Mouse (Mus musculus): ENCODE measurements around the gene Ccdc85b. TPM values are rescaled to one million over a fixed set of nuclear protein-coding genes. Genes with fewer than 3 reads are reported as not detected.
"Not testable (repeated sequence)": the region's sequence is repeated elsewhere in the genome, so short reads cannot be mapped to it uniquely, and the experiment has no call there.

Gene Ccdc85b
- polyA plus RNA-seq, 1 experiment from 2014 or later = 6.8 TPM

GRCm38 (mm10) chr19:5489721-5490120, 32.0 kb upstream of the Ccdc85b start:
- H3K9ac ChIP-seq; H3K9me3 ChIP-seq; ATAC-seq (ENCODE audit: insufficient number of reproducible peaks, insufficient read depth, low FRiP score, low TSS enrichment, low read depth); H3K27me3 ChIP-seq: not testable (repeated sequence)
- Histone ChIP-seq H3K36me3 (peaks cover 43% of the 10 kb centered on the region), H3K4me2 (peak overlapping the region; percentile 83), H3K4me1 (peaks cover 38% of the 10 kb centered on the region), H3K27ac (peak overlapping the region; percentile 99), H3K4me3 (peak overlapping the region; percentile 99)
- WGBS = 49% methylated on average over 10 of the region's 10 CpGs

GRCm38 (mm10) chr19:5488878-5489571, 31.3 kb upstream of the Ccdc85b start:
- no peaks in the 10 kb centered on the region for H3K9me3 ChIP-seq
- peak overlapping the region; percentile 56 for H3K4me3 ChIP-seq
- peak overlapping the region; percentile 99 for H3K27ac ChIP-seq
- under 1% methylated on average over 26 of the region's 26 CpGs for WGBS
- peak overlapping the region; percentile 76 for H3K9ac ChIP-seq
- H3K4me1 ChIP-seq = peaks cover 38% of the 10 kb centered on the region
- H3K4me2 ChIP-seq = peak overlapping the region; percentile 83
- H3K27me3 ChIP-seq = no peaks in the 10 kb centered on the region
- peak; percentile 83 for ATAC-seq (ENCODE audit: insufficient number of reproducible peaks, insufficient read depth, low FRiP score, low TSS enrichment, low read depth)
- H3K36me3 ChIP-seq = peaks cover 43% of the 10 kb centered on the region

- ATAC-seq (ENCODE audit: insufficient number of reproducible peaks, insufficient read depth, low FRiP score, low TSS enrichment, low read depth) = peak; percentile 64
- H3K36me3 ChIP-seq = peaks cover 43% of the 10 kb centered on the region
Measured at GRCm38 (mm10) chr19:5487768-5488550, 30.3 kb upstream of the Ccdc85b start, which contains the start of gene Mus81. TSS of gene Mus81 (minus strand) at chr19:5488402.

GRCm38 (mm10) chr19:5486771-5487170, 29.1 kb upstream of the Ccdc85b start:
- Histone ChIP-seq H3K36me3 (peaks cover 47% of the 10 kb centered on the region), H3K4me3 (peak overlapping the region; percentile 56), H3K9ac (peak overlapping the region; percentile 76), H3K27me3 (no peaks in the 10 kb centered on the region), H3K27ac (0 out of 2 replicates have a peak overlapping the region, but pooled peaks have one; percentile 7), H3K4me1 (peaks cover 28% of the 10 kb centered on the region), H3K4me2 (peak overlapping the region; percentile 83), H3K9me3 (no peaks in the 10 kb centered on the region)
- 84% methylated on average over 4 of the region's 4 CpGs for WGBS
- ATAC-seq (ENCODE audit: insufficient number of reproducible peaks, insufficient read depth, low FRiP score, low TSS enrichment, low read depth) = no peak

More at GRCm38 (mm10) chr19:5487768-5488550, 30.3 kb upstream of the Ccdc85b start, which contains the start of gene Mus81:
- Histone ChIP-seq H3K4me1 (peaks cover 38% of the 10 kb centered on the region), H3K9me3 (no peaks in the 10 kb centered on the region), H3K27ac (peak within 1 kb of the TSS; percentile 99), H3K27me3 (no peaks in the 10 kb centered on the region), H3K4me3 (peak within 1 kb of the TSS; percentile 56), H3K4me2 (peak within 1 kb of the TSS; percentile 83), H3K9ac (peak within 1 kb of the TSS; percentile 76)
- under 1% methylated on average over 39 of the region's 39 CpGs for WGBS

- H3K4me2 ChIP-seq = 0 out of 2 replicates have a peak overlapping the region, but pooled peaks have one; percentile 83
Measured at GRCm38 (mm10) chr19:5486286-5486685, 28.6 kb upstream of the Ccdc85b start.

DNA sequence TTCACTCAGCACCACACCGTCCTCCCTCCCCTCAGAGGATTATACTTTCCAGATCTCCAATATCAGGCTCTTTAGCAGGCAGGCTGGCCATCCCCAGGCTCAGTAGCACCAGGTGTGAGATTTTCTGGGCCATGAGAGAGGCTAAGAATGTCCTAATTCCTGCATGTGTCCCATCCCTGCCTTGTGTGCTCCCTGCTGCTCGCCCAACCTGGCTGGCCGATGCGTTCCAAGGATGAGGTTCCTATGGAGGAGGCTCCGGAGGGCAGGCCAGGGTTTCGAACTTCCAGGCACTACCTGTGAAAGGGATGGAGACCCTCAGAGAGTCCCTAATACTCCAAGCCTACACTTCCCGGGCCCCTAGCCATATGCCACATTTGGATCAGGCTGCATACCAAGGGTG, 28.1 kb upstream of the Ccdc85b start:
- Histone ChIP-seq H3K27me3 (no peaks in the 10 kb centered on the region), H3K4me2 (0 out of 2 replicates have a peak overlapping the region, but pooled peaks have one; percentile 83), H3K27ac (no peak overlapping the region), H3K9ac (peak overlapping the region; percentile 32; the same call in 1 of the 2 replicates), H3K4me1 (peaks cover 26% of the 10 kb centered on the region), H3K4me3 (no peak overlapping the region), H3K36me3 (peaks cover 57% of the 10 kb centered on the region), H3K9me3 (no peaks in the 10 kb centered on the region)
- no peak for ATAC-seq (ENCODE audit: insufficient number of reproducible peaks, insufficient read depth, low FRiP score, low TSS enrichment, low read depth)
- WGBS = 90% methylated on average over 7 of the region's 7 CpGs

More at GRCm38 (mm10) chr19:5486286-5486685, 28.6 kb upstream of the Ccdc85b start:
- Histone ChIP-seq H3K36me3 (peaks cover 52% of the 10 kb centered on the region), H3K4me1 (peaks cover 26% of the 10 kb centered on the region), H3K27ac (peak overlapping the region; percentile 7; the same call in 1 of the 2 replicates), H3K9me3 (no peaks in the 10 kb centered on the region), H3K9ac (peak overlapping the region; percentile 76), H3K4me3 (peak overlapping the region; percentile 56; the same call in 1 of the 2 replicates), H3K27me3 (no peaks in the 10 kb centered on the region)
- no peak for ATAC-seq (ENCODE audit: insufficient number of reproducible peaks, insufficient read depth, low FRiP score, low TSS enrichment, low read depth)
- 83% methylated on average over 8 of the region's 8 CpGs for WGBS

- H3K27ac ChIP-seq = no peak overlapping the region
- H3K9me3 ChIP-seq = no peaks in the 10 kb centered on the region
- H3K4me2 ChIP-seq = no peak overlapping the region
- peak overlapping the region; percentile 32; the same call in 1 of the 2 replicates for H3K9ac ChIP-seq
- no peak overlapping the region for H3K4me3 ChIP-seq
- H3K27me3 ChIP-seq = no peaks in the 10 kb centered on the region
- ATAC-seq (ENCODE audit: insufficient number of reproducible peaks, insufficient read depth, low FRiP score, low TSS enrichment, low read depth) = no peak
- WGBS = 95% methylated on average over 8 of the region's 8 CpGs
- H3K36me3 ChIP-seq = peaks cover 61% of the 10 kb centered on the region
- H3K4me1 ChIP-seq = peaks cover 26% of the 10 kb centered on the region
Measured at GRCm38 (mm10) chr19:5485371-5485770, 27.7 kb upstream of the Ccdc85b start.

DNA sequence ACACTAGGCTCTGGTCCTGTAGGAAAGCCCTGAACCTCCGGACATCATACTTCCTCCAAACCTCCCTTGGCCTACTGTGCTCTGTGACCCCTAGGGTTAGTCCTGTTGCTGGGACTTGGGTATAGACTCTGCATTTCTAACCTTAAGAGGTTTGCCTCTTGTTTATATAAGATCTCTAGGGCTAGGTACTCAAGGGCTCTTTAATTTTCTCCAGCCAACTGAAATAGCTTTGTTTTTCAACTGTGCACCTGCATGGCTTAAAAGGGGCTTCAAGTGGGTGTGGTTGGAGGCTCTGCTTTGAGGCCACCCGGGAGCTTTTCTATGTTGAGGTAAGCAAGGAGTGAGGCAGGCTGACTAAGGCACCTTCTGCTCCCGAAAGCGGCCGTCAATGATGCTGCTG, 26.8 kb upstream of the Ccdc85b start:
- no peak overlapping the region for H3K4me3 ChIP-seq
- no peak overlapping the region for H3K9ac ChIP-seq
- peaks cover 22% of the 10 kb centered on the region for H3K4me1 ChIP-seq
- WGBS = 88% methylated on average over 5 of the region's 5 CpGs
- no peaks in the 10 kb centered on the region for H3K27me3 ChIP-seq
- H3K9me3 ChIP-seq = no peaks in the 10 kb centered on the region
- no peak for ATAC-seq (ENCODE audit: insufficient number of reproducible peaks, insufficient read depth, low FRiP score, low TSS enrichment, low read depth)
- H3K36me3 ChIP-seq = peaks cover 70% of the 10 kb centered on the region
- no peak overlapping the region for H3K27ac ChIP-seq
- H3K4me2 ChIP-seq = no peak overlapping the region

- Histone ChIP-seq H3K4me3 (no peak overlapping the region), H3K27me3 (no peaks in the 10 kb centered on the region), H3K9me3 (no peaks in the 10 kb centered on the region), H3K4me2 (no peak overlapping the region), H3K4me1 (peaks cover 20% of the 10 kb centered on the region), H3K9ac (no peak overlapping the region), H3K36me3 (peaks cover 78% of the 10 kb centered on the region), H3K27ac (no peak overlapping the region)
- ATAC-seq (ENCODE audit: insufficient number of reproducible peaks, insufficient read depth, low FRiP score, low TSS enrichment, low read depth) = no peak
- WGBS = 92% methylated on average over 19 of the region's 19 CpGs
Measured at GRCm38 (mm10) chr19:5483386-5484359, 26.0 kb upstream of the Ccdc85b start.

GRCm38 (mm10) chr19:5481398-5481797, 23.7 kb upstream of the Ccdc85b start:
- Histone ChIP-seq H3K9me3 (no peaks in the 10 kb centered on the region), H3K36me3 (peaks cover 97% of the 10 kb centered on the region), H3K4me1 (peaks cover 18% of the 10 kb centered on the region), H3K9ac (no peak overlapping the region), H3K4me2 (no peak overlapping the region), H3K27me3 (no peaks in the 10 kb centered on the region), H3K27ac (no peak overlapping the region), H3K4me3 (no peak overlapping the region)
- ATAC-seq (ENCODE audit: insufficient number of reproducible peaks, insufficient read depth, low FRiP score, low TSS enrichment, low read depth) = no peak
- WGBS = 90% methylated on average over 10 of the region's 10 CpGs

DNA sequence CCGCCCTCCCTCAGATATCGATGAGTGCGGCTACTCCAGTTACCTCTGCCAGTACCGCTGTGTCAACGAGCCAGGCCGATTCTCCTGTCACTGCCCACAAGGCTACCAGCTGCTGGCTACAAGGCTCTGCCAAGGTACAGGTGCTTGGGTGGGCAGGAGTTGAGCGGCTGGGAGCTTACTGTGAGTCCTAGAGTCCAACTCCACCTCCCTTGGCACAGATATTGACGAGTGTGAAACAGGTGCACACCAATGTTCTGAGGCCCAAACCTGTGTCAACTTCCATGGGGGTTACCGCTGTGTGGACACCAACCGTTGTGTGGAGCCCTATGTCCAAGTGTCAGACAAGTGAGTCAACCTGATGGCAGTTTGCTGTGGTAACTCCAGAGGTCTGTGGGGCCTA, 22.3 kb upstream of the Ccdc85b start:
- peaks cover 24% of the 10 kb centered on the region for H3K4me1 ChIP-seq
- no peak overlapping the region for H3K9ac ChIP-seq

More for the DNA sequence above, 22.3 kb upstream of the Ccdc85b start:
- Histone ChIP-seq H3K27me3 (no peaks in the 10 kb centered on the region), H3K4me3 (no peak overlapping the region), H3K9me3 (no peaks in the 10 kb centered on the region), H3K27ac (no peak overlapping the region), H3K4me2 (no peak overlapping the region), H3K36me3 (peaks cover 84% of the 10 kb centered on the region)
- WGBS = 90% methylated on average over 10 of the region's 10 CpGs
- ATAC-seq (ENCODE audit: insufficient number of reproducible peaks, insufficient read depth, low FRiP score, low TSS enrichment, low read depth) = no peak

All from embryonic facial prominence, embryonic 13.5 days (tissue).